Mouse (Mus musculus) thymus, adult 2 months (tissue): ENCODE data around the gene Gabarapl2. TPM values are rescaled to one million over a fixed set of nuclear protein-coding genes. Genes with fewer than 3 reads are reported as not detected.

ENCODE experiments used
- DNase-seq: peaks from one replicate; pipeline ENCODE4 v3.0.0; 2021
- H3K27ac ChIP-seq: fragments of 200-500 bp; 2 replicates; pipeline ENCODE4 v1.5.1; 2012; ENCODE audit warnings: low read length, control low read depth; ENCODE audit not compliant: control insufficient read depth, insufficient read depth
- H3K27me3 ChIP-seq: fragments of 200-500 bp; 2 replicates; pipeline ENCODE4 v1.6.1; 2012; ENCODE audit warnings: mild to moderate bottlenecking, low read length, moderate library complexity, mixed read lengths; ENCODE audit not compliant: control insufficient read depth, insufficient read depth
- H3K36me3 ChIP-seq: fragments of 200-500 bp; 2 replicates; pipeline ENCODE4 v1.6.1; 2012; ENCODE audit warnings: mild to moderate bottlenecking, low read length, moderate library complexity; ENCODE audit not compliant: control insufficient read depth, insufficient read depth
- H3K4me1 ChIP-seq: fragments of 200-500 bp; replicated peaks from 2 replicates; pipeline ENCODE4 v1.6.1; 2012; ENCODE audit warnings: low read length; ENCODE audit not compliant: control insufficient read depth, insufficient read depth
- H3K4me3 ChIP-seq: fragments of 200-500 bp; 2 replicates; pipeline ENCODE4 v1.5.1; 2012; ENCODE audit warnings: mild to moderate bottlenecking, low read length, control low read depth, moderate library complexity; ENCODE audit not compliant: control insufficient read depth, insufficient read depth
- CTCF ChIP-seq: fragments of 200-500 bp; IDR thresholded peaks from 2 replicates; pipeline ENCODE4 v1.5.1; 2012; ENCODE audit warnings: mild to moderate bottlenecking, control low read depth, low read length, moderate library complexity, borderline replicate concordance; ENCODE audit not compliant: control insufficient read depth, poor library complexity, insufficient read depth; ENCODE audit errors: extremely low read depth
- POLR2A ChIP-seq: fragments of 200-500 bp; IDR thresholded peaks from 2 replicates; pipeline ENCODE4 v1.6.1; 2012; ENCODE audit warnings: mild to moderate bottlenecking, low read length, control low read depth, moderate library complexity; ENCODE audit not compliant: control insufficient read depth, poor library complexity, insufficient read depth; ENCODE audit errors: extremely low read depth
- WGBS: fragments of 180-500 bp; shearing (Covaris S2); methylation state at CpG from one replicate; pipeline ENCODE4 v1.1.7; 2018; 5-methylcytosine and 5-hydroxymethylcytosine counted together
- polyA plus RNA-seq: library from polyadenylated mRNA; depleted of rRNA; stranded (reverse); fragments of >200 nt; gene quantifications from 2 replicates; pipeline ENCODE4 v1.2.3, GENCODE M21; 2012; rRNA removed

Gabarapl2 gene
- polyA plus RNA-seq, 1 experiment, result 45.3 TPM

GRCm38 (mm10) chr8:111992703-111993039 is 52.2 kb downstream of the Gabarapl2 start:
- Histone ChIP-seq H3K4me1 (no peaks in the 10 kb centered on the region), H3K27ac (no peak overlapping the region), H3K4me3 (no peak overlapping the region), H3K36me3 (peaks cover 28% of the 10 kb centered on the region), H3K27me3 (no peaks in the 10 kb centered on the region)
- no peak for DNase-seq
- TF ChIP-seq CTCF (no peak), POLR2A (no peak)
- 78% methylated on average over 3 of the region's 3 CpGs for WGBS

Other genes with a start within 250 kb of the Gabarapl2 start
- 6.6 and 11.8 TPM in 2 replicates for gene Ctrb1, start 249.7 kb upstream of the Gabarapl2 start, polyA plus RNA-seq
- 11.8 and 14.0 TPM in 2 replicates for gene Bcar1, start 196.9 kb upstream of the Gabarapl2 start, polyA plus RNA-seq
- 5.5 and 5.8 TPM in 2 replicates for gene Cfdp1, start 86.4 kb upstream of the Gabarapl2 start, polyA plus RNA-seq
- 3.1 and 3.7 TPM in 2 replicates for gene Tmem170, start 64.0 kb upstream of the Gabarapl2 start, polyA plus RNA-seq
- gene Chst5, start 30.3 kb upstream of the Gabarapl2 start, polyA plus RNA-seq, result 0.75 and 0.83 TPM in 2 replicates
- 2.4 and 2.8 TPM in 2 replicates for gene Tmem231, start 6.8 kb upstream of the Gabarapl2 start, polyA plus RNA-seq
- gene Adat1, start 51.6 kb downstream of the Gabarapl2 start, polyA plus RNA-seq, result 4.0 and 4.5 TPM in 2 replicates
- 54.5 and 63.7 TPM in 2 replicates for gene Kars, start 70.6 kb downstream of the Gabarapl2 start, polyA plus RNA-seq
- gene Terf2ip, start 70.7 kb downstream of the Gabarapl2 start, polyA plus RNA-seq, result 13.1 and 15.7 TPM in 2 replicates
- gene Gm6793, start 74.3 kb downstream of the Gabarapl2 start, polyA plus RNA-seq, result not detected in 2 replicates